Mouse (Mus musculus): ENCODE measurements around the gene Dusp3. TPM values are rescaled to one million over a fixed set of nuclear protein-coding genes. Genes with fewer than 3 reads are reported as not detected.

Dusp3 gene
- polyA plus RNA-seq, 1 experiment from 2014 or later = 11.4 TPM

- ATAC-seq (ENCODE audit: low FRiP score) (no peak), DNase-seq (ENCODE audit: low spot score) (no peak)
- 0 out of 2 replicates have a peak, but pooled peaks cover 2% of the 10 kb centered on the region for H3K36me3 ChIP-seq (ENCODE audit: control insufficient read depth, insufficient read depth, low read length)
- no peak overlapping the region for H3K4me3 ChIP-seq (ENCODE audit: low read depth, low read length)
- no peak overlapping the region for H3K27ac ChIP-seq (ENCODE audit: low read depth, low read length)
- peaks cover 11% of the 10 kb centered on the region for H3K4me1 ChIP-seq (replicated peaks; ENCODE audit: control insufficient read depth, insufficient read depth, low read length)
- WGBS = 86% methylated on average over 13 of the region's 13 CpGs
- H3K4me2 ChIP-seq (replicated peaks; ENCODE audit: low read depth, low read length) = no peak overlapping the region
- H3K9me3 ChIP-seq (ENCODE audit: control insufficient read depth, low read length) = no peaks in the 10 kb centered on the region
- no peak overlapping the region for H3K9ac ChIP-seq (ENCODE audit: low read depth, low read length)
- no peaks in the 10 kb centered on the region; the same call in 1 of the 2 replicates for H3K27me3 ChIP-seq (ENCODE audit: control insufficient read depth, insufficient read depth, low read length)
These were observed 36.6 kb upstream of the Dusp3 start for GRCm38 (mm10) chr11:102023406-102023805.

- no peaks in the 10 kb centered on the region for H3K9me3 ChIP-seq (ENCODE audit: control insufficient read depth, low read length)
These were observed 34.4 kb upstream of the Dusp3 start for GRCm38 (mm10) chr11:102021196-102021595.

DNA sequence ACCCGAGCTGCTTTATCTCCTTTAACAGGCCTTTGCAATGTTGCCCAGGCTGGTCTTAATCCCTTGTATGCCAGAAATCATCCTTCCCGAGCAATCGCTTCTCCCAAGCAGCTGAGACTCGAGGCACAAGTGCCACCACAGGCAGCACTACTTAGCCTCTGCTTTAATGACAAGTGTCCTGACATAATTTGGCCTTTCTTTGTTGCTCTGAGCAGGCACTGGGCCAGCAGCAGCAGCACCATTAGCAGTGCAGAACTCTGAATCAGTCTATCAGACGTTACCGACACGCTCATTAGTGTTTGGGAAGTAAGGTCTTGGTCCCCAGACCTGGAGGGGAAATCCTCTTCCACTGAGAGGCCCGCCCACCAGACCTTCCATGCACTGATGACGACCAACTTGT lies 32.9 kb upstream of the Dusp3 start:
- DNase-seq (ENCODE audit: low spot score) (no peak), ATAC-seq (ENCODE audit: low FRiP score) (no peak)
- no peak overlapping the region for H3K27ac ChIP-seq (ENCODE audit: low read depth, low read length)
- 0 out of 2 replicates have a peak, but pooled peaks cover 2% of the 10 kb centered on the region for H3K36me3 ChIP-seq (ENCODE audit: control insufficient read depth, insufficient read depth, low read length)
- H3K4me1 ChIP-seq (replicated peaks; ENCODE audit: control insufficient read depth, insufficient read depth, low read length) = no peaks in the 10 kb centered on the region
- H3K27me3 ChIP-seq (ENCODE audit: control insufficient read depth, insufficient read depth, low read length) = no peaks in the 10 kb centered on the region
- H3K4me2 ChIP-seq (replicated peaks; ENCODE audit: low read depth, low read length) = no peak overlapping the region
- 81% methylated on average over 9 of the region's 9 CpGs for WGBS
- no peaks in the 10 kb centered on the region for H3K9me3 ChIP-seq (ENCODE audit: control insufficient read depth, low read length)
- H3K9ac ChIP-seq (ENCODE audit: low read depth, low read length) = no peak overlapping the region
- H3K4me3 ChIP-seq (ENCODE audit: low read depth, low read length) = no peak overlapping the region

More at GRCm38 (mm10) chr11:102021196-102021595, 34.4 kb upstream of the Dusp3 start:
- Histone ChIP-seq H3K9ac (ENCODE audit: low read depth, low read length) (no peak overlapping the region), H3K27ac (ENCODE audit: low read depth, low read length) (no peak overlapping the region), H3K36me3 (ENCODE audit: control insufficient read depth, insufficient read depth, low read length) (0 out of 2 replicates have a peak, but pooled peaks cover 2% of the 10 kb centered on the region), H3K4me2 (replicated peaks; ENCODE audit: low read depth, low read length) (no peak overlapping the region), H3K27me3 (ENCODE audit: control insufficient read depth, insufficient read depth, low read length) (no peaks in the 10 kb centered on the region; the same call in 1 of the 2 replicates), H3K4me3 (ENCODE audit: low read depth, low read length) (no peak overlapping the region), H3K4me1 (replicated peaks; ENCODE audit: control insufficient read depth, insufficient read depth, low read length) (peaks cover 7% of the 10 kb centered on the region; the same call in 1 of the 2 replicates)
- ATAC-seq (ENCODE audit: low FRiP score) = no peak
- 81% methylated on average over 5 of the region's 5 CpGs for WGBS
- no peak for DNase-seq (ENCODE audit: low spot score)

DNA sequence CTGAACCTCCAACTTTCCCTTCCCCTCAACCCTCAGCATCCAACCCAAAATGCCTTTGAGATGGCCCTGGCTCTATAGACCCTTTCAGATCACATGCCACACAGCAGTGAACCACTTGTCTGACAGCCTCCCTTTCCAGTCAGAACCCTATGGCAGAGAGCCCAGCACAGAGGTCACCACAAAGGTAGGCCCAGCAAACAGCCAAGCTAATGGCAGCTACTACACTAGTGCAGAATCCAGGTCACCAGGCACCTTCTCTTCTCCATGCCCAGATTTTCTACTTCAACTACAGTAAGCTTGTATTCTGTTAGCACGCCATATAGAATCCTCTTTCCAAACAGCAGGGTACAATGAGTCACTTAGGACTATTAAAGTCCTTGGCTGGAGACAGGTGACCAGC lies 29.3 kb upstream of the Dusp3 start:
- Histone ChIP-seq H3K27me3 (ENCODE audit: control insufficient read depth, insufficient read depth, low read length) (no peaks in the 10 kb centered on the region), H3K4me2 (replicated peaks; ENCODE audit: low read depth, low read length) (no peak overlapping the region), H3K27ac (ENCODE audit: low read depth, low read length) (no peak overlapping the region), H3K36me3 (ENCODE audit: control insufficient read depth, insufficient read depth, low read length) (0 out of 2 replicates have a peak, but pooled peaks cover 2% of the 10 kb centered on the region), H3K9ac (ENCODE audit: low read depth, low read length) (no peak overlapping the region), H3K4me3 (ENCODE audit: low read depth, low read length) (no peak overlapping the region), H3K4me1 (replicated peaks; ENCODE audit: control insufficient read depth, insufficient read depth, low read length) (no peaks in the 10 kb centered on the region), H3K9me3 (ENCODE audit: control insufficient read depth, low read length) (no peaks in the 10 kb centered on the region)
- WGBS = 96% methylated on average over 1 of the region's 1 CpGs
- ATAC-seq (ENCODE audit: low FRiP score) (no peak), DNase-seq (ENCODE audit: low spot score) (no peak)

- DNase-seq (ENCODE audit: low spot score) (no peak), ATAC-seq (ENCODE audit: low FRiP score) (no peak)
- no peak overlapping the region for H3K4me3 ChIP-seq (ENCODE audit: low read depth, low read length)
- H3K9ac ChIP-seq (ENCODE audit: low read depth, low read length) = no peak overlapping the region
- H3K4me1 ChIP-seq (replicated peaks; ENCODE audit: control insufficient read depth, insufficient read depth, low read length) = no peaks in the 10 kb centered on the region
- no peak overlapping the region for H3K27ac ChIP-seq (ENCODE audit: low read depth, low read length)
- no peaks in the 10 kb centered on the region for H3K27me3 ChIP-seq (ENCODE audit: control insufficient read depth, insufficient read depth, low read length)
- no peaks in the 10 kb centered on the region for H3K9me3 ChIP-seq (ENCODE audit: control insufficient read depth, low read length)
- no peak overlapping the region for H3K4me2 ChIP-seq (replicated peaks; ENCODE audit: low read depth, low read length)
- H3K36me3 ChIP-seq (ENCODE audit: control insufficient read depth, insufficient read depth, low read length) = 0 out of 2 replicates have a peak, but pooled peaks cover 2% of the 10 kb centered on the region
- 64% methylated on average over 6 of the region's 6 CpGs for WGBS
These were observed 28.7 kb upstream of the Dusp3 start for GRCm38 (mm10) chr11:102015472-102015871.

- H3K27ac ChIP-seq (ENCODE audit: low read depth, low read length) = no peak overlapping the region
- no peaks in the 10 kb centered on the region for H3K9me3 ChIP-seq (ENCODE audit: control insufficient read depth, low read length)
- 0 out of 2 replicates have a peak, but pooled peaks cover 2% of the 10 kb centered on the region for H3K4me1 ChIP-seq (replicated peaks; ENCODE audit: control insufficient read depth, insufficient read depth, low read length)
- no peak overlapping the region for H3K4me2 ChIP-seq (replicated peaks; ENCODE audit: low read depth, low read length)
- no peak overlapping the region for H3K9ac ChIP-seq (ENCODE audit: low read depth, low read length)
- WGBS = 88% methylated on average over 8 of the region's 8 CpGs
- no peak for DNase-seq (ENCODE audit: low spot score)
- H3K4me3 ChIP-seq (ENCODE audit: low read depth, low read length) = no peak overlapping the region
- no peak for ATAC-seq (ENCODE audit: low FRiP score)
- H3K36me3 ChIP-seq (ENCODE audit: control insufficient read depth, insufficient read depth, low read length) = no peaks in the 10 kb centered on the region
- no peaks in the 10 kb centered on the region for H3K27me3 ChIP-seq (ENCODE audit: control insufficient read depth, insufficient read depth, low read length)
These were observed 26.4 kb upstream of the Dusp3 start for GRCm38 (mm10) chr11:102013201-102013600.

GRCm38 (mm10) chr11:102011510-102011909 lies 24.7 kb upstream of the Dusp3 start:
- Histone ChIP-seq H3K4me1 (replicated peaks; ENCODE audit: control insufficient read depth, insufficient read depth, low read length) (0 out of 2 replicates have a peak, but pooled peaks cover 2% of the 10 kb centered on the region), H3K27me3 (ENCODE audit: control insufficient read depth, insufficient read depth, low read length) (no peaks in the 10 kb centered on the region), H3K36me3 (ENCODE audit: control insufficient read depth, insufficient read depth, low read length) (peaks cover 2% of the 10 kb centered on the region; the same call in 1 of the 2 replicates), H3K27ac (ENCODE audit: low read depth, low read length) (no peak overlapping the region), H3K9me3 (ENCODE audit: control insufficient read depth, low read length) (no peaks in the 10 kb centered on the region), H3K9ac (ENCODE audit: low read depth, low read length) (no peak overlapping the region), H3K4me2 (replicated peaks; ENCODE audit: low read depth, low read length) (no peak overlapping the region), H3K4me3 (ENCODE audit: low read depth, low read length) (no peak overlapping the region)
- ATAC-seq (ENCODE audit: low FRiP score) = no peak
- DNase-seq (ENCODE audit: low spot score) = no peak
- 87% methylated on average over 8 of the region's 8 CpGs for WGBS

GRCm38 (mm10) chr11:102010140-102010539 lies 23.3 kb upstream of the Dusp3 start:
- 0 out of 2 replicates have a peak, but pooled peaks cover 2% of the 10 kb centered on the region for H3K4me1 ChIP-seq (replicated peaks; ENCODE audit: control insufficient read depth, insufficient read depth, low read length)
- no peak overlapping the region for H3K4me2 ChIP-seq (replicated peaks; ENCODE audit: low read depth, low read length)
- WGBS = 61% methylated on average over 13 of the region's 13 CpGs
- no peaks in the 10 kb centered on the region for H3K27me3 ChIP-seq (ENCODE audit: control insufficient read depth, insufficient read depth, low read length)
- no peak overlapping the region for H3K4me3 ChIP-seq (ENCODE audit: low read depth, low read length)
- peak; percentile 49 for DNase-seq (ENCODE audit: low spot score)
- H3K27ac ChIP-seq (ENCODE audit: low read depth, low read length) = peak overlapping the region; percentile 61
- ATAC-seq (ENCODE audit: low FRiP score) = peak; percentile 43; the same call in 1 of the 2 replicates
- H3K9ac ChIP-seq (ENCODE audit: low read depth, low read length) = 0 out of 2 replicates have a peak overlapping the region, but pooled peaks have one; percentile 12
- H3K36me3 ChIP-seq (ENCODE audit: control insufficient read depth, insufficient read depth, low read length) = peaks cover 2% of the 10 kb centered on the region; the same call in 1 of the 2 replicates
- H3K9me3 ChIP-seq (ENCODE audit: control insufficient read depth, low read length) = no peaks in the 10 kb centered on the region

DNA sequence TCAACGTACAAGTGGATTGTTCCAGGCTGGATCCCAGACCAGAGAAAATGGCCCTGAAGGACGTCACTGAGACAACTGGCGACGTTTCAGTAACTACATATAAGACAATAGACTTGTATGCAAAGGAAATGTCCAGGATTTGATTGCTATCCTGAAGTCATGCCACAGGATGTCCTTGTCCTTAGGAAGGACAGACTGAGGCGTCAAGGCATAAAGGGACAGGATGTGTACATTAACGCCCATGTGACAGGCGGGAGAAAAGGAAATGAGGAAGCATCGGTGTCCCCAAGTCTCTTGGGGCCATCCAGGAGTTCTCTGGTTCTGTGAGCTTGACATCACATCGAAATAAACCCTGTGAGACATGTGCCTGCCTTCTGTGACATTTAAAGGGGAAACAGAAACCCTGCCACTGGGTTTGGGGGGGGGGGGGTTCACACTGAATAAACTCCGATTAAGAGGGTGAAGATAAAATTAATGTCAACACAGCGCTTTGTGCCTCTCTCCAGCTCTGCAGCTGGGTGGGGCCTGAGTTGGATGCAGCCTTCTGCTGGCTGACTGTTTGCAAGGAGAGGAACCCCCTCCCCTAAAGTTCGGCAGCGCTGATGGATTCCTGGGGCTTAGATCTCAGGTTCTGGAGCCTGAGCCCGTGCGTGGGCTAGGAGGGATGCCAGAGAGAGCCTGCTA lies 22.3 kb upstream of the Dusp3 start:
- Histone ChIP-seq H3K27ac (ENCODE audit: low read depth, low read length) (no peak overlapping the region), H3K9me3 (ENCODE audit: control insufficient read depth, low read length) (no peaks in the 10 kb centered on the region), H3K4me3 (ENCODE audit: low read depth, low read length) (no peak overlapping the region), H3K27me3 (ENCODE audit: control insufficient read depth, insufficient read depth, low read length) (no peaks in the 10 kb centered on the region), H3K4me1 (replicated peaks; ENCODE audit: control insufficient read depth, insufficient read depth, low read length) (0 out of 2 replicates have a peak, but pooled peaks cover 2% of the 10 kb centered on the region), H3K9ac (ENCODE audit: low read depth, low read length) (no peak overlapping the region), H3K36me3 (ENCODE audit: control insufficient read depth, insufficient read depth, low read length) (peaks cover 6% of the 10 kb centered on the region; the same call in 1 of the 2 replicates), H3K4me2 (replicated peaks; ENCODE audit: low read depth, low read length) (no peak overlapping the region)
- DNase-seq (ENCODE audit: low spot score) (no peak), ATAC-seq (ENCODE audit: low FRiP score) (no peak)
- 87% methylated on average over 15 of the region's 15 CpGs for WGBS

Data from hindbrain, embryonic 11.5 days (tissue).